Comparison of ENCODE assay signal across 11 mouse cellular contexts in the genomic region with DNA sequence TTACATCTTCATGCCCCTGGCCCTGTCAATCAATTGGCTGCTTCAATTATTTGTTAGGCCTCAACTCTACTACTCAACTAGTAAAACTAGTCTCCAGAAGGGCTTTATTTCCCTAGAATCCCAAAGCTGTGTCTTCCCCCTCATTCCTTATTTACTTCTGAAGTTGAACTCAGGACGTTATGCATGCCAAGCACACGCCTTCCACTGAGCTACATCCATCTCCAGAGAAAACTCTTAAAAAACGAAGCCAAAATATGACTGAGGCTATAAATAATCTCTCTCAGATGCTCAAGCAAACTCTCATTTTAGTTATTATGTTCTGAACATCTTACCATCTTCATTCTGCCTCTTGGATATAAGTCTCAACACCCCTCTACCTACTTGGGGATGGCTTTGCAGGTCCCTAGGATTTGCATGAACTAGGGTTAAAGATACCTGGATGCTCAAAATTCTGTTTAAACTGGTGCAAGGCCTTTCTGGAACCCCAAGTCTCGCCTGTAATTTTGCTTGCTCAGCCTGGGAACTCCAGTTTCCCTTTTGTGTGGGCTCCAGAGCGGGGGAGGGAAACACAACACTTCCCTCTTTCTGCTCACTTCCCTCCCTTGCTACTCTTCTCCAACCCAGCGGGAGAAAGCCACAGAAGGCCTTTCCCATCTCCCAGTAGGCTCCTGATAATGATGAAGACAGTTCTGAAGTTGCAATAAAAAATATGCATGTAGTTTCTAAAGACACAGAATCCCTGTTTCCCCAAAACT. TPM values are rescaled to one million over a fixed set of nuclear protein-coding genes. Genes with fewer than 3 reads are reported as not detected.
DNase-seq lines count a peak whose midpoint lies in the region; TF ChIP-seq lines count a peak whose summit lies in the region.
"Had no signal": no experiment of that assay in that cellular context is flagged by ENCODE, and none has a peak within 500 bp of the region (broad histone marks: within the 10 kb centered on the region; RNA-seq: fewer than 3 reads in every experiment).

No protein-coding gene starts in this region.

- no peaks in the 10 kb centered on the region for H3K27me3 ChIP-seq in small intestine, adult 2 months (ENCODE audit: control insufficient read depth, insufficient read depth, low read length)
- H3K27me3 ChIP-seq: limb, embryonic 13.5 days had no signal

- peak; percentile 18 to 39 for DNase-seq in adrenal gland, adult (ENCODE audit: inconsistent age in 2 of 2, low spot score in 1 of 2)
- no peak for DNase-seq in adrenal gland, adult 18-20 months (ENCODE audit: low spot score in 2 of 2)
- peak; percentile 67 for DNase-seq in layer of hippocampus, adult 9-11 months
- DNase-seq in layer of hippocampus, adult 9-10 months (ENCODE audit: low spot score) = no peak
- peak; percentile 8 to 32 for DNase-seq in spleen, postnatal 36 days (ENCODE audit: low spot score in 2 of 2)
- DNase-seq in spleen, postnatal 10 days (ENCODE audit: low spot score in 2 of 2) = no peak
- no peak for DNase-seq in adrenal gland, postnatal 25 days
- DNase-seq: kidney, adult 18-20 months had no signal

- peak overlapping the region; percentile 28; the same call in 1 of the 2 replicates for H3K27ac ChIP-seq in small intestine, adult 2 months (ENCODE audit: insufficient read depth, low read depth, low read length)
- H3K27ac ChIP-seq: limb, embryonic 13.5 days had no signal

- no peak overlapping the region for H3K4me3 ChIP-seq in small intestine, adult 2 months (ENCODE audit: low read depth, low read length)
- H3K4me3 ChIP-seq: limb, embryonic 13.5 days; myocyte had no signal

- no peaks in the 10 kb centered on the region for H3K36me3 ChIP-seq in small intestine, adult 2 months (ENCODE audit: control insufficient read depth, insufficient read depth, low read length)
- H3K36me3 ChIP-seq: limb, embryonic 13.5 days had no signal

- WGBS in small intestine, adult 2 months = 75% methylated on average over 6 of the region's 6 CpGs

- TF ChIP-seq POLR2A in small intestine, adult 2 months (IDR thresholded peaks at IDR 0.05; ENCODE audit: low read depth, low read length) = no peak

- H3K4me1 ChIP-seq in small intestine, adult 2 months (ENCODE audit: control insufficient read depth, insufficient read depth, insufficient read length, low read length) = peaks cover 4% of the 10 kb centered on the region; the same call in 1 of the 2 replicates
- H3K4me1 ChIP-seq: limb, embryonic 13.5 days had no signal

- TF ChIP-seq CTCF in small intestine, adult 2 months (IDR thresholded peaks at IDR 0.05; ENCODE audit: extremely low read depth, insufficient read length, insufficient replicate concordance, low read depth, low read length) = no peak

RNA-seq across cellular contexts. Expression of a gene that starts 7.2 kb away (rescaled TPM):
- 100 to 1,000 TPM; 126 to 161 TPM for total RNA-seq in adrenal gland, adult 18-20 months (2021)
- 1.3 and 2.8 TPM in 2 replicates for polyA plus RNA-seq in small intestine, adult 2 months (2012; rRNA removed)
- total RNA-seq in adrenal gland, postnatal 25 days (2021) = 156 and 163 TPM in 2 replicates

Comparison
In these comparisons a context has a peak if more than half of its experiments do, and no peak if none do; other contexts are left out.
1. DNase-seq: peak in adrenal gland, adult (2 of 2), layer of hippocampus, adult 9-11 months (single experiment) and spleen, postnatal 36 days (2 of 2); none in adrenal gland, adult 18-20 months (0 of 2), layer of hippocampus, adult 9-10 months (single experiment), spleen, postnatal 10 days (0 of 2) and adrenal gland, postnatal 25 days (single experiment).